Mouse (Mus musculus) bone marrow, adult 2 months (tissue): Measurements from ENCODE around the gene Dock7. TPM values are rescaled to one million over a fixed set of nuclear protein-coding genes. Genes with fewer than 3 reads are reported as not detected.

Experiments used
- H3K27ac ChIP-seq: fragments of 200-500 bp; 2 replicates; pipeline ENCODE4 v1.5.1; 2012; ENCODE audit warnings: low read depth, mild to moderate bottlenecking, control low read depth, inconsistent platforms, low read length; ENCODE audit not compliant: control insufficient read depth, poor library complexity, insufficient read depth
- H3K4me1 ChIP-seq: fragments of 200-500 bp; 2 replicates; pipeline ENCODE4 v1.6.1; 2011; ENCODE audit warnings: low read length; ENCODE audit not compliant: control insufficient read depth, insufficient read depth
- H3K4me3 ChIP-seq: fragments of 200-500 bp; replicated peaks from 2 replicates; pipeline ENCODE3; 2011; ENCODE audit warnings: mild to moderate bottlenecking, low read depth, low read length, control low read depth; ENCODE audit not compliant: control insufficient read depth
- CTCF ChIP-seq: fragments of 200-500 bp; IDR thresholded peaks from 2 replicates; pipeline ENCODE4 v1.5.1; 2011; ENCODE audit warnings: low read length, control low read depth; ENCODE audit not compliant: control insufficient read depth, insufficient read depth
- POLR2A ChIP-seq: fragments of 200-500 bp; IDR thresholded peaks from 2 replicates; pipeline ENCODE4 v1.6.1; 2011; ENCODE audit warnings: low read depth, mild to moderate bottlenecking, control low read depth, low read length, borderline replicate concordance; ENCODE audit not compliant: control insufficient read depth
- WGBS: fragments of 180-500 bp; shearing (Covaris S2); methylation state at CpG from one replicate; pipeline ENCODE4 v1.1.7; 2018; 5-methylcytosine and 5-hydroxymethylcytosine counted together
- polyA plus RNA-seq: library from polyadenylated mRNA; stranded (reverse); fragments of >200 nt; gene quantifications from 2 replicates; pipeline ENCODE4 v1.2.4, GENCODE M21; 2011; ENCODE audit warnings: low replicate concordance; ENCODE audit not compliant: missing spikeins, insufficient read depth, insufficient read length

The Dock7 gene
- polyA plus RNA-seq, 1 experiment = 7.0 TPM

GRCm38 (mm10) chr4:99078005-99078404 is 42.7 kb downstream of the Dock7 start:
- WGBS = 54% methylated on average over 3 of the region's 3 CpGs
- no peak overlapping the region for H3K27ac ChIP-seq
- H3K4me3 ChIP-seq = no peak overlapping the region
- H3K4me1 ChIP-seq = no peaks in the 10 kb centered on the region
- TF ChIP-seq CTCF (no peak), POLR2A (no peak)

DNA sequence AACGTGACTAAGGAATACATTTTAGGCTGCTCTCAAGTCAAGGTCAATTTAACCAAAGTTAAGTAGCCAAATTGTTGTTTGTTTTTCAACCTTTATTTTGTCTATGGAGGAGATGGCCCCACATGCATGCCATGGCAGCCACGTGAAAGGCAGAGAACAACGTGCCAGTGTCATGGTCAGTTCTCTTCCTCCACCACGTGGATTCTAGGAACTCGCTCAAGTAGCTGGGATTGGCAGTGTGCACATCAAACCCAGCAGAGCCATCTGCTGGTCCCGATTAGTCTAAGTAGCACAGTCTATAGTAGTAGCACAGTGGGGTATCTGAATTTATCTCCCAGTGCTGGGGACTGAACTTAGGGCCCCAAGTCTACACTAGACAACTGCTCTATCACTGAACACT is 51.9 kb downstream of the Dock7 start:
- TF ChIP-seq CTCF = no peak
- 73% methylated on average over 6 of the region's 6 CpGs for WGBS
- Histone ChIP-seq H3K4me1 (no peaks in the 10 kb centered on the region), H3K4me3 (no peak overlapping the region), H3K27ac (no peak overlapping the region)

- Histone ChIP-seq H3K27ac (no peak overlapping the region), H3K4me3 (no peak overlapping the region), H3K4me1 (peaks cover 2% of the 10 kb centered on the region)
- 82% methylated on average over 5 of the region's 5 CpGs for WGBS
- no peak for TF ChIP-seq CTCF
- no peak for TF ChIP-seq POLR2A
Observed at GRCm38 (mm10) chr4:99064524-99064923, 56.2 kb downstream of the Dock7 start.

GRCm38 (mm10) chr4:99048581-99048980 is 72.1 kb downstream of the Dock7 start:
- H3K27ac ChIP-seq = no peak overlapping the region
- no peak for TF ChIP-seq POLR2A
- TF ChIP-seq CTCF = no peak
- no peaks in the 10 kb centered on the region; the same call in 1 of the 2 replicates for H3K4me1 ChIP-seq
- WGBS = 79% methylated on average over 2 of the region's 2 CpGs
- H3K4me3 ChIP-seq = no peak overlapping the region

GRCm38 (mm10) chr4:99046471-99046870 is 74.2 kb downstream of the Dock7 start:
- no peak for TF ChIP-seq CTCF
- no peak for TF ChIP-seq POLR2A
- 78% methylated on average over 3 of the region's 3 CpGs for WGBS

DNA sequence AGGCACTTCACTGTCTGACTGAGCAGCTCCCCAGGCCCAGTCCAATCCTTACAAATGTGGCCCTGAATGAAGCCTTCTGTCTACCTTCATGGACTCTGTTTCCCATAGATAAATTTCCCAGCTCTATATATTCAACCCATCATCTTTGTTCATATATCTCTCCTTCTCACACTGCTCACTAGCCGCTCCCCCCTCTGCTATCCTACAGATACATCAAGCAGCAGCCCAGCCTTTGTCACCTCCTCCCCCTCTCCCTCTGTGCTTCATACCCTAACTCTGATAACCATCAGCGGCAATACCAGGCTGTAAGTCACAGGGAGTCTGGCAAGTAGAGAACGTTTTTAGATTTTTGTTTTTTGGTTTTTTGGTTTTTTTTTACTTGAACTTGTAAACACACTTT is 75.9 kb downstream of the Dock7 start:
- WGBS = 72% methylated on average over 3 of the region's 3 CpGs
- no peak for TF ChIP-seq POLR2A
- no peak for TF ChIP-seq CTCF
- no peak overlapping the region for H3K27ac ChIP-seq
- no peaks in the 10 kb centered on the region for H3K4me1 ChIP-seq
- H3K4me3 ChIP-seq = no peak overlapping the region

More at GRCm38 (mm10) chr4:99046471-99046870, 74.2 kb downstream of the Dock7 start:
- H3K4me1 ChIP-seq = no peaks in the 10 kb centered on the region
- no peak overlapping the region for H3K4me3 ChIP-seq
- no peak overlapping the region for H3K27ac ChIP-seq

- Histone ChIP-seq H3K4me3 (peak overlapping the region; percentile 58), H3K27ac (no peak overlapping the region), H3K4me1 (no peaks in the 10 kb centered on the region)
- 7% methylated on average over 4 of the region's 4 CpGs for WGBS
- TF ChIP-seq POLR2A (no peak), CTCF (no peak)
Observed at GRCm38 (mm10) chr4:99032921-99033320, 87.8 kb downstream of the Dock7 start.

DNA sequence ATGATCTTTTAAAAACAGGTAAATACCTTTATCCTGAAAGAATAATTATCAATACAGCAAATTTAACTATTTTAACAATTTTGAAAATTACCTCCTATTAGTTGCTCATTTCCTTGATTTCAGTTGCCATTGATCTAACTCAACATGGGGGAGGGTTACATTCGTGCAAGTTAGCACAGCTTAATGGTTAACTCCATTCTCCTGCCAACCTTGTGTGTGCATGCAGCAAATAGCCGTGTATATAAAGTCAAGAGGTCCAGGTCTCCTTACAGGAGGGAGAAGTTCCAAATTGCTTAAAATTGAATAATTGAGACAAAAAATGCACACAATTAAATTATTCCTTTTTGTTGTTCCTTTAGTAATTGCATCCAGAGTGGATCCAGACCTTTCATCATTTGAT is 90.0 kb downstream of the Dock7 start, which contains the start of gene Angptl3:
Gene Angptl3, plus strand, starts transcription at position 269 of the 400 bp plus-strand sequence.
- TF ChIP-seq POLR2A (no peak), CTCF (no peak)
- WGBS = 85% methylated on average over 2 of the region's 2 CpGs
- Histone ChIP-seq H3K4me3 (no peak within 1 kb of the TSS), H3K27ac (no peak within 1 kb of the TSS), H3K4me1 (no peaks in the 10 kb centered on the region)

- Histone ChIP-seq H3K4me1 (no peaks in the 10 kb centered on the region), H3K4me3 (no peak overlapping the region), H3K27ac (no peak overlapping the region)
- TF ChIP-seq POLR2A (no peak), CTCF (no peak)
- 52% methylated on average over 5 of the region's 5 CpGs for WGBS
Observed at GRCm38 (mm10) chr4:99028377-99028776, 92.3 kb downstream of the Dock7 start.
